Mouse (Mus musculus) midbrain, embryonic 13.5 days (tissue): ENCODE measurements around the gene Ugt1a10. TPM values are rescaled to one million over a fixed set of nuclear protein-coding genes. Genes with fewer than 3 reads are reported as not detected.

Experiments
- ATAC-seq: fragments of 200-750 bp; cut with Nextera tagmentation; 2 replicates; pipeline ENCODE4 v1.8.0; 2017; ENCODE audit warnings: mild to moderate bottlenecking, moderate TSS enrichment, moderate library complexity
- H3K27ac ChIP-seq: fragments of 300-500 bp; sonication (generic); 2 replicates; pipeline ENCODE4 v1.5.1; 2015; ENCODE audit warnings: inconsistent platforms, mild to moderate bottlenecking, moderate library complexity
- H3K27me3 ChIP-seq: fragments of 300-500 bp; sonication (generic); 2 replicates; pipeline ENCODE4 v1.6.1; 2015; ENCODE audit warnings: mild to moderate bottlenecking, inconsistent platforms
- H3K36me3 ChIP-seq: fragments of 300-500 bp; sonication (generic); 2 replicates; pipeline ENCODE4 v1.6.1; 2015; ENCODE audit warnings: mild to moderate bottlenecking, inconsistent platforms
- H3K4me1 ChIP-seq: fragments of 300-500 bp; sonication (generic); replicated peaks from 2 replicates; pipeline ENCODE4 v1.6.1; 2015; ENCODE audit warnings: inconsistent platforms
- H3K4me2 ChIP-seq: fragments of 300-500 bp; sonication (generic); replicated peaks from 2 replicates; pipeline ENCODE4 v1.6.1; 2015; ENCODE audit warnings: moderate library complexity, mild to moderate bottlenecking, inconsistent platforms
- H3K4me3 ChIP-seq: fragments of 300-500 bp; sonication (generic); replicated peaks from 2 replicates; pipeline ENCODE4 v1.5.1; 2015; ENCODE audit warnings: mild to moderate bottlenecking, inconsistent platforms
- H3K9ac ChIP-seq: fragments of 300-500 bp; sonication (generic); replicated peaks from 2 replicates; pipeline ENCODE4 v1.6.1; 2015; ENCODE audit warnings: mild to moderate bottlenecking, inconsistent platforms
- H3K9me3 ChIP-seq: fragments of 300-500 bp; sonication (generic); 2 replicates; pipeline ENCODE4 v1.6.1; 2016; ENCODE audit warnings: mild to moderate bottlenecking, inconsistent platforms
- WGBS: fragments of 180-500 bp; shearing (Covaris S2); methylation state at CpG from one replicate; pipeline ENCODE4 v1.1.7; 2015; 5-methylcytosine and 5-hydroxymethylcytosine counted together
- microRNA-seq: library from miRNA; unstranded; fragments of <30 nt; microRNA quantifications from one replicate; pipeline ENCODE4, GENCODE M21; 2016
- polyA plus RNA-seq: library from polyadenylated mRNA; unstranded; fragments of >200 nt; fragmentation: Nextera tagmentation; extraction: Ambion mirVana; gene quantifications from 2 replicates; pipeline ENCODE4 v1.2.1, GENCODE M21; 2015

The Ugt1a10 gene
- polyA plus RNA-seq, 1 experiment from 2014 or later, result not detected

DNA sequence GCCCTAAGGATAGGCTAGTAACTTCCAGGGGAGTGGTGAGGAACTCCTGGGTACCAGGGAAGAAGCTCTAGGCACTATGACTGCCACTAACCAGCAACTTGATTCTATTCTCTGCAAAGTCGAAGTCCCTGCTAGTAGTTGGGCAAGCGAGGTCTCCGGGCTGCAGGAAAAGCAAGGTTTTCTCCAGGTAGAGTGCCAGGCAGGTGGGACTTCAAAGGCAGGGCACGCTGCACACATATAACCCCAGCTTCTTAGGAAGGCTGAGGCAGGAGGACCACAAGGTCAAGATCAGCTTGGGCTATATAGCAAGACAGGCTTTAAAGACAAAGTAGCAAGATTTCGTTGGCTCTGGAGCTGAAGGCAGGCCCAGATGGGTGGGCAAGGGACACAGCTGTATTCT lies 208.6 kb downstream of the Ugt1a10 start:
- Histone ChIP-seq H3K9me3 (0 out of 2 replicates have a peak, but pooled peaks cover 5% of the 10 kb centered on the region), H3K4me3 (no peak overlapping the region), H3K27ac (no peak overlapping the region), H3K36me3 (peaks cover 98% of the 10 kb centered on the region), H3K27me3 (no peaks in the 10 kb centered on the region), H3K4me2 (no peak overlapping the region), H3K4me1 (no peaks in the 10 kb centered on the region), H3K9ac (no peak overlapping the region)
- 91% methylated on average over 5 of the region's 5 CpGs for WGBS
- ATAC-seq, result no peak

DNA sequence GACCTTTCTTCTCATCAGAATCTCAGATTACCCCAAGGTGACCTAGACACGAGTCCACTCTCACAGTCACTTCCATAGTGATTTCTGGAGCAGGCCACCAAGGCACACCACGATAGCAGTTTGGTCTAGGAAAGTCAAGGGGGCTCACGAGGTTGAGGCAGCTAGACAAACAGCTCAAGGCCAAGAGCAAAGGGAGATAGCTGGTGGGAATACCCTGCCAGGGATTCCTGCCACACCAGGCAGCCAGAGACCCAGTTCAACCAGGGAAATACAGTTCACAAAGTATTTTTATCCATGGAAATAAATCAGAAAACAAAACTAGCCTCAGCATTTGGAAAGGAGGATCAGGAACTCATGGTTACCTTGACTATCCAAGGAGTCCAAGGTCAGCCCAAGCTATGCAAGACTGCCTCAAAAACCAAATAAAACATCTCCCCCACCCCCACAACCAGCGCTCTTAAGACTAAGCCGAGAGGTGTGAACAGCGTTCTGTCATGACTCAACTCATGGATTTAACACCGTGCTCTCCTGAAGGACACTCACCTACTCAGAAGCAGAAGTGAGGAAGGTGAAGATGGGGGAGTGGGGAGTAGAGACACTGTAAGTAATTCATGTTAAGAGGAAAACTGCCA lies 209.2 kb downstream of the Ugt1a10 start:
- ATAC-seq, result no peak
- WGBS, result 90% methylated on average over 7 of the region's 7 CpGs
- no peak overlapping the region for H3K4me2 ChIP-seq
- H3K9me3 ChIP-seq, result 0 out of 2 replicates have a peak, but pooled peaks cover 2% of the 10 kb centered on the region
- H3K27me3 ChIP-seq, result no peaks in the 10 kb centered on the region
- H3K4me1 ChIP-seq, result no peaks in the 10 kb centered on the region
- H3K4me3 ChIP-seq, result no peak overlapping the region
- H3K9ac ChIP-seq, result no peak overlapping the region
- no peak overlapping the region for H3K27ac ChIP-seq
- H3K36me3 ChIP-seq, result peaks cover 100% of the 10 kb centered on the region

DNA sequence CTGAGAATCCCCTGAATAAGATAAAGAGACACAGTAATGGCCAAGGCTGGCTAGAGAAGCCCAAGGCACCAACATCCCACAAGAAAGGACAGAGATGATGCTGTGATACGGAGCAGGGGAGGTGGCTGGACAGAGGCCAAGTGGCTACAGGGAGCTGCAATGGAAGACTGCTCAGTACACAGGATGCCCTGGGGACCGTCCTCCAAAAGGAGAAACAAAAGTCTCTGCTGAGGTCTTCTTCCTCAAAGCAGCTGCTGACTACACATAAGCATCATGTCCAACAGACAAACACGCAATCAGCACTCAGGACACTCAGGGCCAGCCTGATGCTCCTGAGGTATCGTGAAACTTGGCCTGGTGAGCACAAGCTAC lies 209.7 kb downstream of the Ugt1a10 start:
- no peak for ATAC-seq
- H3K27me3 ChIP-seq, result no peaks in the 10 kb centered on the region
- no peaks in the 10 kb centered on the region for H3K9me3 ChIP-seq
- no peak overlapping the region for H3K9ac ChIP-seq
- WGBS, result 78% methylated on average over 4 of the region's 4 CpGs
- no peak overlapping the region for H3K27ac ChIP-seq
- no peak overlapping the region for H3K4me3 ChIP-seq
- H3K4me1 ChIP-seq, result no peaks in the 10 kb centered on the region
- no peak overlapping the region for H3K4me2 ChIP-seq
- H3K36me3 ChIP-seq, result peaks cover 100% of the 10 kb centered on the region

DNA sequence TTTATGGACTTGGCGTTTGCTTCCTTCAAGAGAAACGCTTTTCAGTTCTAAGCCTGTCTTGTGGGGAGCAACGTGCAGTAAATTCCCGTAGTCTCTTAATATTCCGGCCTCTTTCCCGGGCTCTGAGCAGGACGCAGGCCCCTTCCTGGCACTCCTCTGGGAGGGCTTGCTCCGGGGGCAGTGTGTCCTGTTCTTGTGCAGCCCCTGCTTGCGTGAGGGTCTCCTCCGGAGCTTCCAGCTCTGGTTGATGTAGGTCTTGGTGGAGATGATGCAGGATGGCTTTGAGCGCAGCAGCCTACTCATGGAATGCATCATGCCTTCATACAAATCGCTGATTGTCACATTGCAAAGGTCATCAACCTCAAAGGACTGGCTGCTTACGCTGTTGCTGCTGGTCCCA lies 210.9 kb downstream of the Ugt1a10 start:
- WGBS, result 89% methylated on average over 13 of the region's 13 CpGs
- no peaks in the 10 kb centered on the region for H3K27me3 ChIP-seq

DNA sequence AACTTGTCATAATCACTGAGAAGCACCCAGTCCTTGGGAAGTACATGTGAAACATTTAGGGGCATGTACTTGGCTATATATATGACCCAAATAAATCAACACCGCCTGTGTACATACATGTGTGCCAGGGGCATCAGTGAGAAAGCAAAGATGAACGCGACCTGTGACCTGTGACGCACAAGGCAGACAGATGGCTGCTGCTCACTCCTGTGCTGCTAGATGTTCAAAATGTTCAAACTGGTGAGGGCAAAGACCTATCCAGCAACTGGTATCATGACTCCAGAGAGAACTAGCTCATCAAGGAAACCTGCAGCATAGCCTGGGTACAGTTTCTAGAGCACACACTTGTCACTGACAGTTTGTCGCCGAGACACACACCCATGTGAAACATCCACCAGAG lies 212.3 kb downstream of the Ugt1a10 start:
- Histone ChIP-seq H3K36me3 (peaks cover 87% of the 10 kb centered on the region), H3K27me3 (no peaks in the 10 kb centered on the region), H3K4me2 (no peak overlapping the region), H3K4me3 (no peak overlapping the region), H3K9ac (no peak overlapping the region), H3K9me3 (no peaks in the 10 kb centered on the region), H3K4me1 (no peaks in the 10 kb centered on the region), H3K27ac (no peak overlapping the region)
- WGBS, result 94% methylated on average over 6 of the region's 6 CpGs
- ATAC-seq, result no peak; the same call in 1 of the 2 replicates

More for the DNA sequence above, 210.9 kb downstream of the Ugt1a10 start:
- no peak for ATAC-seq
- Histone ChIP-seq H3K27ac (no peak overlapping the region), H3K9ac (no peak overlapping the region), H3K36me3 (peaks cover 90% of the 10 kb centered on the region), H3K9me3 (no peaks in the 10 kb centered on the region), H3K4me1 (no peaks in the 10 kb centered on the region), H3K4me2 (no peak overlapping the region), H3K4me3 (no peak overlapping the region)

DNA sequence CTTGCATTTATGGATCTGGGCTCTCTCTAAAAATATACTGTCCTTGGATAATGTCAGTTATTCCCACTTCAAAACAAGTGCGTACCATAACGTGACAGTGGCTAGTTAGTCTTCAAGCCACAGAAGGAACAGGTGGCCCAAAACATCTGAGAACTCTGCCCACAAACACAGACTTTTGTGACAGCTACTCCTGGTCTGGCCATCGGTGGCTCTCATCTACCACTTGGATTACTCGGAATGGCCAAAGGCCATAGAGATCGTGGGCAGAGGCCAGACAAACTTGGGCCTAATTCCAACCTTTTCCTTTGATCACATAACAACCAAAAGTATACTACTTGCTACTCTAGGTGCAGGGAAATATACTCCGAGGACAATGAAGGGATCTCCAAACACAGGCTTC lies 212.9 kb downstream of the Ugt1a10 start:
- H3K4me2 ChIP-seq, result no peak overlapping the region
- no peaks in the 10 kb centered on the region for H3K4me1 ChIP-seq
- no peaks in the 10 kb centered on the region for H3K9me3 ChIP-seq
- ATAC-seq, result no peak
- 89% methylated on average over 6 of the region's 6 CpGs for WGBS
- no peaks in the 10 kb centered on the region for H3K27me3 ChIP-seq
- H3K36me3 ChIP-seq, result peaks cover 86% of the 10 kb centered on the region
- no peak overlapping the region for H3K4me3 ChIP-seq
- H3K27ac ChIP-seq, result no peak overlapping the region
- no peak overlapping the region for H3K9ac ChIP-seq

Small RNA genes lying within 50 kb of the gene (microRNA-seq; reads per million reads assigned to microRNA genes)
- gene Gm25198, result not detected

Other genes with a start within 250 kb of the Ugt1a10 start
- gene Dgkd, start 202.1 kb upstream of the Ugt1a10 start, polyA plus RNA-seq, result 41.2 and 43.7 TPM in 2 replicates
- 27.3 and 28.4 TPM in 2 replicates for gene Usp40, start 46.8 kb upstream of the Ugt1a10 start, polyA plus RNA-seq
- not detected in 2 replicates for gene Ugt1a9, start 15.4 kb downstream of the Ugt1a10 start, polyA plus RNA-seq
- not detected in 2 replicates for gene Ugt1a8, start 32.4 kb downstream of the Ugt1a10 start, polyA plus RNA-seq
- 0.86 and 0.88 TPM in 2 replicates for gene Ugt1a7c, start 39.7 kb downstream of the Ugt1a10 start, polyA plus RNA-seq
- 0.09 and 0.20 TPM in 2 replicates for gene Ugt1a6b, start 47.9 kb downstream of the Ugt1a10 start, polyA plus RNA-seq
- gene Ugt1a6a, start 79.4 kb downstream of the Ugt1a10 start, polyA plus RNA-seq, result 0.90 and 1.0 TPM in 2 replicates
- gene Ugt1a5, start 110.6 kb downstream of the Ugt1a10 start, polyA plus RNA-seq, result not detected in 2 replicates
- 0.09 TPM in 1 of 2 replicates, not detected in the other for gene Ugt1a2, start 145.2 kb downstream of the Ugt1a10 start, polyA plus RNA-seq
- gene Dnajb3, start 150.4 kb downstream of the Ugt1a10 start, polyA plus RNA-seq, result 13.9 and 16.2 TPM in 2 replicates
- gene Ugt1a1, start 156.6 kb downstream of the Ugt1a10 start, polyA plus RNA-seq, result not detected in 2 replicates
- 0.68 and 1.0 TPM in 2 replicates for gene Mroh2a, start 171.6 kb downstream of the Ugt1a10 start, polyA plus RNA-seq
- 107 and 110 TPM in 2 replicates for gene Hjurp, start 222.2 kb downstream of the Ugt1a10 start, polyA plus RNA-seq
- 0.04 TPM in 1 of 2 replicates, not detected in the other for gene Trpm8, start 222.3 kb downstream of the Ugt1a10 start, polyA plus RNA-seq